Mouse (Mus musculus) kidney, postnatal 10 days (tissue): ENCODE measurements at regions not wholly inside any gene's neighbourhood (a gene's known extent, or its start where the extent isn't known, plus 50 kb on each side); places are given as distances from the start of the nearest gene placed in this dataset.
A peak's percentile ranks its signal among the peaks of the same experiment; 100 is the strongest.

Source experiments
- DNase-seq: peaks from one replicate; pipeline ENCODE4 v3.0.0; 2021; ENCODE audit warnings: mixed read lengths

GRCm38 (mm10) chr13:30484527-30485185 is 60.5 kb downstream of the Uqcrfs1 start:
- DNase-seq, result peak; percentile 43

- no peak for DNase-seq
Measured at GRCm38 (mm10) chr13:30479128-30479666, 66.0 kb downstream of the Uqcrfs1 start.

- no peak for DNase-seq
Measured at GRCm38 (mm10) chr13:30478556-30478955, 66.6 kb downstream of the Uqcrfs1 start.

- DNase-seq, result peak; percentile 25
Measured at GRCm38 (mm10) chr13:30471300-30471699, 73.9 kb downstream of the Uqcrfs1 start.

GRCm38 (mm10) chr13:30467104-30467503 is 78.1 kb downstream of the Uqcrfs1 start:
- DNase-seq, result no peak

- no peak for DNase-seq
Measured at GRCm38 (mm10) chr13:30465439-30465838, 79.7 kb downstream of the Uqcrfs1 start.

- DNase-seq, result no peak
Measured at GRCm38 (mm10) chr13:30455278-30455681, 89.9 kb downstream of the Uqcrfs1 start.

- no peak for DNase-seq
Measured at GRCm38 (mm10) chr13:30452126-30452525, 93.0 kb downstream of the Uqcrfs1 start.

GRCm38 (mm10) chr13:30448895-30449294 is 96.3 kb downstream of the Uqcrfs1 start:
- DNase-seq, result peak; percentile 47
